Mouse (Mus musculus) T-helper 17 cell (primary cell): Measurements from ENCODE around the gene Prr14.
"Not testable (repeated sequence)": the region's sequence is repeated elsewhere in the genome, so short reads cannot be mapped to it uniquely, and the experiment has no call there.

ENCODE experiments used
- in situ Hi-C, 2 experiments: fragments of 300-600 bp; cut with MboI, MseI; formaldehyde crosslinking; loops; 1 replicate in 1 of 2; 2 replicates in 1 of 2; pipeline ENCODE4 v1.15.1; 2025; ENCODE audit warnings: high pct_unique_total_duplicates in 2 of 2

Gene Prr14

GRCm38 (mm10) chr7:127459311-127459710 is at the start of gene Prr14:
Gene Prr14, plus strand, starts transcription at chr7:127459611.
- in situ Hi-C loops: loop anchor here in 1 of 2 experiments (5.0 kb wide), 1 partner anchor 102 kb away; no protein-coding TSS in a partner anchor

GRCm38 (mm10) chr7:127411418-127411817 is 48.0 kb upstream of the Prr14 start:
- in situ Hi-C loops: no loop called here

GRCm38 (mm10) chr7:127421388-127422191 is 37.8 kb upstream of the Prr14 start, which contains the start of gene Zfp688:
Gene Zfp688, minus strand, starts transcription at chr7:127422068.
- in situ Hi-C loops: no loop called here

GRCm38 (mm10) chr7:127422247-127422646 is 37.2 kb upstream of the Prr14 start:
- in situ Hi-C loops: no loop called here

GRCm38 (mm10) chr7:127425291-127425690 is 34.1 kb upstream of the Prr14 start:
- in situ Hi-C loops: no loop called here

- in situ Hi-C loops: no loop called here
These were observed 33.5 kb upstream of the Prr14 start for GRCm38 (mm10) chr7:127425911-127426310.

- in situ Hi-C loops: no loop called here
These were observed 33.1 kb upstream of the Prr14 start for GRCm38 (mm10) chr7:127426354-127426753.

GRCm38 (mm10) chr7:127435206-127435605 is 24.2 kb upstream of the Prr14 start:
- in situ Hi-C loops: loop anchor here in 1 of 2 experiments (5.0 kb wide), 1 partner anchor 67 kb away; no protein-coding TSS in a partner anchor

- in situ Hi-C loops: loop anchor here in 1 of 2 experiments (5.0 kb wide), 1 partner anchor 65 kb away; no protein-coding TSS in a partner anchor
These were observed 21.7 kb upstream of the Prr14 start for GRCm38 (mm10) chr7:127437724-127438123.

GRCm38 (mm10) chr7:127443976-127444375 is 15.4 kb upstream of the Prr14 start:
- in situ Hi-C loops: no loop called here

- in situ Hi-C loops: no loop called here
These were observed 10.7 kb upstream of the Prr14 start, which contains the start of gene Zfp689 for GRCm38 (mm10) chr7:127448521-127449300. Gene Zfp689, minus strand, starts transcription at chr7:127449158.

- in situ Hi-C loops: no loop called here
These were observed 9.4 kb upstream of the Prr14 start for GRCm38 (mm10) chr7:127449966-127450365.

GRCm38 (mm10) chr7:127453056-127453455 is 6.4 kb upstream of the Prr14 start:
- in situ Hi-C loops: no loop called here

- in situ Hi-C loops: loop anchor here in 1 of 2 experiments (5.0 kb wide), 1 partner anchor 98 kb away; no protein-coding TSS in a partner anchor
These were observed 4.5 kb upstream of the Prr14 start for GRCm38 (mm10) chr7:127454905-127455304.

GRCm38 (mm10) chr7:127458371-127459122 is 864 bp upstream of the Prr14 start:
- in situ Hi-C loops: loop anchor here in 1 of 2 experiments (5.0 kb wide), 1 partner anchor 101 kb away; no protein-coding TSS in a partner anchor

GRCm38 (mm10) chr7:127465191-127465590 is 5.8 kb downstream of the Prr14 start:
- in situ Hi-C loops: no loop called here

- in situ Hi-C loops: not testable (repeated sequence)
These were observed 6.3 kb downstream of the Prr14 start for GRCm38 (mm10) chr7:127465670-127466069.

GRCm38 (mm10) chr7:127466606-127467005 is 7.2 kb downstream of the Prr14 start:
- in situ Hi-C loops: no loop called here

- in situ Hi-C loops: loop anchor here in 1 of 2 experiments (10.0 kb wide), 1 partner anchor 815 kb away; no protein-coding TSS in a partner anchor
These were observed 10.8 kb downstream of the Prr14 start for GRCm38 (mm10) chr7:127470011-127470715.
